Mouse (Mus musculus): ENCODE results near the gene Map2k6. TPM values are rescaled to one million over a fixed set of nuclear protein-coding genes. Genes with fewer than 3 reads are reported as not detected.

Map2k6 gene
- total and polyA plus RNA-seq, 3 experiments = 1.9 to 3.2 TPM; not detected in 1

DNA sequence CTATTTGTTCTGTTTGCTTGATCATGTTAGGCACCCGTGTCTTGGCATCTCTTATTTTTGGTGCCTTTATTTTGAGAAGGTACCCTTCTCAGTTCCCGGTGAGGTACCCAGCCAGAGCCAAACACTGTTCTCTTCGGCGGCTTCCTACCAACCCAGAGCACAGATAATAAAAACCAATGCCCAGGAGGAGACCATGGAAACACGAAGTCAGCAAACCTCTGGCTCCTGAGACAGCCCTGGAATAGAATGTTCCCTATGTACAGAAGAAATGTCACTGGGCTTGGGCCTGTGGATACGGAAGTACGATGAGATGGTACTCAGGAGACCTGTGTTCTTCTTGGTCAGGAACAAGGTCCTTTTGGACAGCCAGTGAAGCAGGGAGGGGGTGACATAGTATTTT is 89.4 kb downstream of the Map2k6 start:
- no peaks in the 10 kb centered on the region for H3K4me1 ChIP-seq (ENCODE audit: control insufficient read depth in 1 of 2, insufficient read depth in 2 of 2, low read length in 2 of 2)
- no peaks in the 10 kb centered on the region for H3K9me3 ChIP-seq (replicated peaks; ENCODE audit: insufficient read depth, low read length)
- no peak for TF ChIP-seq TBP (IDR thresholded peaks at IDR 0.05; ENCODE audit: low read depth, low read length)
- TF ChIP-seq E2F4 (IDR thresholded peaks at IDR 0.05; ENCODE audit: borderline replicate concordance, low read depth, low read length) = no peak
- no peak for TF ChIP-seq TAL1 (IDR thresholded peaks at IDR 0.05; ENCODE audit: low read length)
- TF ChIP-seq MAZ (IDR thresholded peaks at IDR 0.05; ENCODE audit: low read depth, low read length) = no peak
- no peak for TF ChIP-seq ZC3H11A (IDR thresholded peaks at IDR 0.05; ENCODE audit: low read depth, low read length)
- no peak for TF ChIP-seq CHD1 (IDR thresholded peaks at IDR 0.05; ENCODE audit: low read depth, low read length)
- no peak for TF ChIP-seq RAD21 (IDR thresholded peaks at IDR 0.05; ENCODE audit: low read depth, low read length)
- TF ChIP-seq JUND (IDR thresholded peaks at IDR 0.05; ENCODE audit: low read depth, low read length) = no peak
- TF ChIP-seq UBTF (IDR thresholded peaks at IDR 0.05; ENCODE audit: borderline replicate concordance, insufficient read depth, low read depth, low read length) = no peak
- no peak for TF ChIP-seq SMC3 (IDR thresholded peaks at IDR 0.05; ENCODE audit: low read depth, low read length)
- no peaks in the 10 kb centered on the region for H3K79me2 ChIP-seq (ENCODE audit: control insufficient read depth, insufficient read depth, low read length, poor library complexity)
- no peak for DNase-seq (ENCODE audit: low read depth, low spot score)
- H3K36me3 ChIP-seq (ENCODE audit: control insufficient read depth in 1 of 2, insufficient read depth in 2 of 2, low read length in 2 of 2) = no peaks in the 10 kb centered on the region
- H3K27ac ChIP-seq (ENCODE audit: control insufficient read depth, low read depth, low read length) = no peak overlapping the region
- no peak overlapping the region for H3K9ac ChIP-seq (ENCODE audit: control insufficient read depth, low read depth, low read length, poor library complexity, severe bottlenecking)
- no peaks in the 10 kb centered on the region for H3K27me3 ChIP-seq (ENCODE audit: control insufficient read depth in 1 of 2, insufficient read depth in 2 of 2, low read length in 2 of 2)
- no peak overlapping the region for H3K4me3 ChIP-seq (ENCODE audit: control insufficient read depth in 1 of 2, insufficient read depth in 1 of 2, low read depth in 2 of 2, low read length in 2 of 2)

DNA sequence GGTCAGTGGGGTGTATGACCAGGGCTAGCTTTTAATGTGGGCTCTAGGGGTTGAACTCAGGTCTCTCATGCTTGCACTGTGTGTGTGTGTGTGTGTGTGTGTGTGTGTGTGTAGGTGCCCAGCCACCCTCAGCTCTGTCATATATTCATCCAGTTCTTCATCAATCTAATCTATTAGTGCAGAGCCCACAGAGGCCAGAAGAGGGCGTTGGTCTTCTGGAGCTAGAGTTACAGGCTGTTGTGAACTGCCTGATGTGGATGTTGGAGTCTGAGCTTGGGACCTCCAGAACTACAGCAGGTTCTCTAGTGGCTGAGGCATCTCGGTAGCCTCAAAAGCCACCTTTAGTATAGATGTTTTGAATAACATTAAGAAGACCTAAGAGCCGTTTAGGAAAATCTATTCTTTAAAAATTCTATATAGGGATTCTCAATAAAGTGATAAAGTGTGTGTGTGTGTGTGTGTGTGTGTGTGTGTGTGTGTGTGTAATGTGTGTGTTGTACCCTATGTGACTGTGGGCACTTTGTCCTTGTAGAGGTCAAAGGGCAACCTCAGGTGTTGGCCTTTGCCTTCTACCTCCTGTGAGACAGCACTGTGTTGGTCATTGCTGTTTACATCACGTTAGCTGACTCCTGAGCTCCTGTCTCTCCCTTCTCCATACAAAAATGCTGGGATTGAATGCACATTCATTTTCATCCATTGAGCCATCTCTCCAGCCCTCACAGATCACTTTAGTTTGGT is 96.6 kb downstream of the Map2k6 start:
- peaks cover 0 to 9% of the 10 kb centered on the region in 2 experiments; a peak in 2 of 4 replicates for H3K36me3 ChIP-seq (ENCODE audit: control insufficient read depth in 1 of 2, insufficient read depth in 2 of 2, low read length in 2 of 2)

DNA sequence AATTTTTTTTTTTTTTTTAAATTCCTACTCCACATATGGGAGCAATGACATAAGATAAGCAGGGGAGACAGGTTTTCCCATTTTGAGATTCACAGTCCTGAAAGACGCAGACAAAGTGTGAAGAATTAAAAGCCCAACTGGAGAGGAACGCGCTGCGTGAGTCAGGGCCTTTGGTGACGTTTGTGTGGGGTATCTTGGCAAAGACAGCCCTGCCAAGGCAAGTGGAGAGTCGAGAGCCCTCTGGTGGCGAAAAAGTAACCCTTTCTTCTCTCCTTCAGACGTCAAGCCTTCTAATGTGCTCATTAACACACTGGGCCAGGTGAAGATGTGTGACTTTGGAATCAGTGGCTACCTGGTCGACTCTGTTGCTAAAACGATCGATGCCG is 97.1 kb downstream of the Map2k6 start:
- Histone ChIP-seq H3K36me3 (ENCODE audit: control insufficient read depth in 1 of 2, insufficient read depth in 2 of 2, low read length in 2 of 2) (peaks cover 0 to 9% of the 10 kb centered on the region in 2 experiments; a peak in 2 of 4 replicates), H3K27me3 (ENCODE audit: control insufficient read depth in 1 of 2, insufficient read depth in 2 of 2, low read length in 2 of 2) (no peaks in the 10 kb centered on the region), H3K4me3 (ENCODE audit: control insufficient read depth in 1 of 2, insufficient read depth in 1 of 2, low read depth in 2 of 2, low read length in 2 of 2) (no peak overlapping the region), H3K4me1 (ENCODE audit: control insufficient read depth in 1 of 2, insufficient read depth in 2 of 2, low read length in 2 of 2) (peaks cover 2 to 10% of the 10 kb centered on the region in 2 experiments; a peak in 3 of 4 replicates), H3K9ac (ENCODE audit: control insufficient read depth, low read depth, low read length, poor library complexity, severe bottlenecking) (no peak overlapping the region), H3K79me2 (ENCODE audit: control insufficient read depth, insufficient read depth, low read length, poor library complexity) (no peaks in the 10 kb centered on the region), H3K27ac (ENCODE audit: control insufficient read depth, low read depth, low read length) (no peak overlapping the region), H3K9me3 (replicated peaks; ENCODE audit: insufficient read depth, low read length) (no peaks in the 10 kb centered on the region)
- peak; percentile 89 for DNase-seq (ENCODE audit: low read depth, low spot score)
- 0 out of 2 replicates have a peak, but pooled peaks have one; percentile 32 for TF ChIP-seq MYC (IDR thresholded peaks at IDR 0.05; ENCODE audit: low read depth, low read length)
- TF ChIP-seq GATA1 (IDR thresholded peaks at IDR 0.05; ENCODE audit: low read depth, low read length) = no peak
- no peak for TF ChIP-seq USF2 (IDR thresholded peaks at IDR 0.05; ENCODE audit: borderline replicate concordance in 1 of 2, insufficient read depth in 1 of 2, low read depth in 1 of 2, low read length in 2 of 2)
- TF ChIP-seq MYB (IDR thresholded peaks at IDR 0.05; ENCODE audit: low read depth, low read length) = no peak
- no peak for TF ChIP-seq MXI1 (IDR thresholded peaks at IDR 0.05; ENCODE audit: low read depth, low read length)
- TF ChIP-seq TBP (IDR thresholded peaks at IDR 0.05; ENCODE audit: low read depth, low read length) = no peak
- no peak for TF ChIP-seq ZMIZ1 (IDR thresholded peaks at IDR 0.05; ENCODE audit: low read depth, low read length)
- no peak for TF ChIP-seq TAL1 (IDR thresholded peaks at IDR 0.05; ENCODE audit: low read length)
- peak; percentile 74 for TF ChIP-seq RAD21 (IDR thresholded peaks at IDR 0.05; ENCODE audit: low read depth, low read length)
- TF ChIP-seq NELFE (IDR thresholded peaks at IDR 0.05; ENCODE audit: low read depth, low read length) = no peak
- peak; percentile 81 for TF ChIP-seq ZC3H11A (IDR thresholded peaks at IDR 0.05; ENCODE audit: low read depth, low read length)
- no peak for TF ChIP-seq KAT2A (conservative IDR thresholded peaks at IDR 0.05; ENCODE audit: low read depth, low read length)
- peak; percentile 76 to 94 (median 81) for TF ChIP-seq CTCF (IDR thresholded peaks at IDR 0.05 in 2 of 3, conservative IDR thresholded peaks at IDR 0.05 in 1 of 3; ENCODE audit: control insufficient read depth in 1 of 3, insufficient read depth in 1 of 3, low read depth in 2 of 3, low read length in 3 of 3, poor library complexity in 1 of 3, severe bottlenecking in 1 of 3)
- TF ChIP-seq SMC3 (IDR thresholded peaks at IDR 0.05; ENCODE audit: low read depth, low read length) = peak; percentile 98
- TF ChIP-seq ZKSCAN1 (IDR thresholded peaks at IDR 0.05; ENCODE audit: low read depth, low read length) = no peak
- TF ChIP-seq MEF2A (IDR thresholded peaks at IDR 0.05; ENCODE audit: extremely low read depth, insufficient replicate concordance, low read depth, low read length, poor library complexity, severe bottlenecking) = no peak
- TF ChIP-seq CHD1 (IDR thresholded peaks at IDR 0.05; ENCODE audit: low read depth, low read length) = no peak
- no peak for TF ChIP-seq CHD2 (IDR thresholded peaks at IDR 0.05; ENCODE audit: low read length)
- TF ChIP-seq E2F4 (IDR thresholded peaks at IDR 0.05; ENCODE audit: borderline replicate concordance, low read depth, low read length) = no peak

More for the DNA sequence above, 96.6 kb downstream of the Map2k6 start:
- TF ChIP-seq CTCF (IDR thresholded peaks at IDR 0.05 in 2 of 3, conservative IDR thresholded peaks at IDR 0.05 in 1 of 3; ENCODE audit: control insufficient read depth in 1 of 3, insufficient read depth in 1 of 3, low read depth in 2 of 3, low read length in 3 of 3, poor library complexity in 1 of 3, severe bottlenecking in 1 of 3) = peak in 2 of 3 experiments; percentile 29 to 46; a peak in 4 of 6 replicates
- TF ChIP-seq BHLHE40 (IDR thresholded peaks at IDR 0.05; ENCODE audit: borderline replicate concordance, low read depth, low read length) = no peak
- Histone ChIP-seq H3K4me1 (ENCODE audit: control insufficient read depth in 1 of 2, insufficient read depth in 2 of 2, low read length in 2 of 2) (peaks cover 2 to 10% of the 10 kb centered on the region in 2 experiments; a peak in 3 of 4 replicates), H3K4me3 (ENCODE audit: control insufficient read depth in 1 of 2, insufficient read depth in 1 of 2, low read depth in 2 of 2, low read length in 2 of 2) (no peak overlapping the region), H3K9ac (ENCODE audit: control insufficient read depth, low read depth, low read length, poor library complexity, severe bottlenecking) (no peak overlapping the region), H3K27me3 (ENCODE audit: control insufficient read depth in 1 of 2, insufficient read depth in 2 of 2, low read length in 2 of 2) (no peaks in the 10 kb centered on the region), H3K27ac (ENCODE audit: control insufficient read depth, low read depth, low read length) (no peak overlapping the region), H3K9me3 (replicated peaks; ENCODE audit: insufficient read depth, low read length) (no peaks in the 10 kb centered on the region), H3K79me2 (ENCODE audit: control insufficient read depth, insufficient read depth, low read length, poor library complexity) (no peaks in the 10 kb centered on the region)
- DNase-seq (ENCODE audit: low read depth, low spot score) = peak; percentile 40

All from MEL (cell line).